Mouse (Mus musculus): Measurements from ENCODE around the gene Kdm1b. TPM values are rescaled to one million over a fixed set of nuclear protein-coding genes. Genes with fewer than 3 reads are reported as not detected.
A peak's percentile ranks its signal among the peaks of the same experiment; 100 is the strongest.

The Kdm1b gene
- polyA plus RNA-seq, 2 experiments from 2014 or later, result 15.3 to 17.0 TPM

DNA sequence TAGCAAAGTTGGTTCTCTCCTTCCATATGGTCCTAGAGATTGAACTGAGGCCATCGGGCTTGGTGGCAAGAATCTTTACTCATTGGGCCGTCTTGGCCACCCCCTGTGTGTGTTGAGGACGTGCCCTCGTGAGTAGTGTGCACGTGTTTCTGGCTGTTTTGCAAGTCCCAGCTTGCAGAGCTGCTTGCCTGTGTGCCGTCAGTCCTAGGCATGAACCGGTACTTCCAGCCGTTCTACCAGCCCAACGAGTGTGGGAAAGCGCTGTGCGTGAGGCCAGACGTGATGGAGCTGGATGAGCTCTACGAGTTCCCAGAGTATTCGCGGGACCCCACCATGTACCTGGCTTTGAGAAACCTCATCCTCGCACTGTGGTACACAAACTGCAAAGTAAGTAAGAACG lies 19.5 kb downstream of the Kdm1b start:
- ATAC-seq, result no peak

DNA sequence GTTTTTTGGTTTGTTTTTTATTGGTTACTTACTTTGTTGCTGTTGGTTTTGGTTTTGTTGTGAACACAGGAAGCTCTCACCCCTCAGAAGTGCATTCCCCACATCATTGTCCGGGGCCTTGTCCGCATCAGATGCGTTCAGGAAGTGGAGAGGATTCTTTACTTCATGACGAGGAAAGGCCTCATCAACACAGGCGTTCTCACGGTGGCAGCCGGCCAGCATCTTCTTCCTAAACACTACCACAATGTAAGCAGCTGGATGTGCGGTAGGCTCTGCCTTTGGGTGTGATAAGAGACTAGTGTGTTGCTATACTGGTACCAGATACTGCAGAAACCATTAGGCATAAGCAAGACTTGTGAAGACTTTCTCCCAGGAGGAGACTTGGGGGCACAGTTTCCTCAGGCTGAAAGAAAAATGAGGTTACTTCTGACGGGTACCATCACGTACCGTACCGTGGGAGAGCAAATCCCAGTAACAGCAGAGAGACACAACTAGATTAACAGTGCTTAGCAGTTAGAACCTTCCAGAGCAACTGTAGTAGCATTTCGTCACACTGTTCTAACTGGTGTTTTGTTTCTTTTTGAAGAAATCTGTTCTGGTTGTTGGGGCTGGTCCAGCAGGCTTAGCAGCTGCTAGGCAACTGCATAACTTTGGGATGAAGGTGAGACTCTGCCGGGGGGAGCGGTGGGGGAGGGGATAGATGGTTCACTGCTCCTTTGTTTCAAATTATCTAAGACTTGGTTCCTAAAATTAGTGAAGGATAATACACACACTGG lies 20.9 kb downstream of the Kdm1b start:
- ATAC-seq, result no peak

DNA sequence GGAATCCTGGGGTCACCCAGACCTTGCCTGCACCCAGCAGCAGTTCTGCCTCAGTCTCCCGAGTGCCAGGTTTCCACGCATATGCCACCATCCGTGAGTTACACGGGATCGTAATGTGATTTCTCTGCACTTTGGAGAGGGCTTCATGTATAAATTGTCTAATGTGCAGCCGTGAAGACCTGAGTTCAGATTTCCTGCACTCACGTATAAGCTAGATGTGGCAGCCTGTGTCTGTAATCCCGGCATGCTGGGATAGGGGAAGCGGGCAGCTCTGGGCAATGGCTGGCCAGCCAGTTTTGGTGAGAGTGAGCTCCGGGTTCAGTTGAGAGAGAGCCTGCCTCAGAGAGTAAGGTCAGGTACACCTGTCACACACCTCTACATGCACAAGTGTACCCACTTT lies 23.2 kb downstream of the Kdm1b start:
- ATAC-seq, result no peak

DNA sequence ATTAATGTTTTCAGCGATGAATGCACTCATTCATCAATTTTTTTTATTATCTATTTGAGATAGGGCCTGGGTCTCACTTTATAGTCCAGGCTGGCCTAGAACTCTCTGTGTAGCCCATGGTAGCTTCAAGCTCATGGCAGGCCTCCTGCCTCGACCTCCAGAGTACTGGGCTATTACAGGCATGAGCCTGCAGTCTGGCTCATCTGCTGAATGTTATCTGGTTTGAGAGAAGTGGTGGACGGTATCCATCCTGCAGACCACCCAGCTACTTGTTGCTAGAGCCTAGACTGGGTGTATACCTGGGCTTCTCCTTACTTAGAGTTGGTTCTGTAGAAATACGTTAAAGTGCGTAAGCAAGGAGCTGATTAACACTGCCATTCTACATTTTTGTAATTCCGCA lies 23.7 kb downstream of the Kdm1b start:
- no peak for ATAC-seq

DNA sequence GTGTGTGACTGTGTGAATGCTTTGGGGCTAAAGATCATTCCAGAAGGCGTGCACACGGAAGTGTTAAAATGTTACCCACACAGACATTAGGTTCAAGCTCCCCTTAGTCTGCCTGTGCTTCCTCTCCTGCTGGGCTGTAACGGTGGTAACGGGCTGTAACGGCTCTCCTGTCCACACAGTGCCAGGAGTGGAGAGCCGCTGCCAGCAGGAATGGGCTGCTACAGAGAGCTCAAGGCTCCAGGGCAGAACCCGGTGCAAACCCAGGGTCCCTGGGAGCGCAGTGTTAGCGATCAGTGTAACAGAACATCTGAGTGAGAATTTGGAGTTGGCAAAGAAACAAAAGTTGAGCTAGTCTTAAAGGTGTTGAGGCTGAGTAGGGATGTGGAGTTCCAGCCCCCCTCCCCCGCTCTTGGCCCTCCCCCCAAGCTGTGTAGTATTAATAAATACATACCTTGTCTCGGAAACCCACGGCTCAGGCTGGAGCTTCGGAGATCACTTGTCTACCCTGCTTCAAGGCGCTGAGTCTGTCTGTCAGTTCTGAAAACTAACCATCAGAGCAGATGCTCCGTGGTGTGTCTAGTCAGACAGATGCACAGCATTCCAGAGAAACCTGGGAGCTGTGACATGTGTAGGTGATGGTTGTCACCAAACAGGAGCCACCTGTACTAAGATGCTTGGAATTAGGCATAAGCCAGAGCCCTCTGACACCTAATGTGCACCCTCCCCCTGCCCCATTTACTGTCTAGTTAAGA lies 27.2 kb downstream of the Kdm1b start:
- no peak for ATAC-seq

DNA sequence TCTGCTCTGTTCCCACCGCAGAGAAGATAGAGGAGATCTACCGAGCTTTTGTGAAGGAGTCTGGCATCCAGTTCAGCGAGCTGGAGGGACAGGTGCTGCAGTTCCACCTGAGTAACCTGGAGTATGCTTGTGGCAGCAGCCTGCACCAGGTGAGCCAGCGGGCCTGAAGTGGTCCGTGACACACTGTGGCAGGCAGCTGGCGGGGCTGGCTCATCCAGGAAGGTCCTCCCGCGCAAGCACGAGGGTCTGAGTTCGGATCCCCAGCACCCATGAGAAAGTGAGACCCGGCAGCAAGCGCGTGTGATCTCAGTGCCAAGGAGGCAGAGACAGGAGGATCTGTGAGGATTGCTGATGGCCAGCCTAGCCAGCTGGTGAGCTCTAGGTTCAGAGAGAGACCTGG lies 28.6 kb downstream of the Kdm1b start:
- no peak for ATAC-seq

DNA sequence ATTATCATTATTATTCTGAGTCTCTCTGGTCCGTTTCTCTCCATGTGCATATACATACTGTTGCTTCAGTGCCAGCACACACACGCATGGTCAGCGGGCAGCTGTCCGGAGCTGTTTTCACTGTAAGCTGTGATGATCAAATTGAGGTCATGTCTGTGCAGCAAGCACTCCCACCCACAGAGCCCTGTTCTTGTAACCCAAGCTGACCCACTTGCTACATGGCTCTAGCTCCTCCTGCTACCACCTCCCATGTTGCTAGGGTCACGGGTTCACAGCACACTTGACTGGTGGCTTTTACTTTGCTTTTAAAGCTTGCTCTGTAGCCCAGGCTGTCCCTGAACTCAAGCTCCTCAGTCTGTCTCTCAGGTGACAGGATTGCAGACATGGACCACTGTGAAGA lies 29.2 kb downstream of the Kdm1b start:
- no peak for ATAC-seq

DNA sequence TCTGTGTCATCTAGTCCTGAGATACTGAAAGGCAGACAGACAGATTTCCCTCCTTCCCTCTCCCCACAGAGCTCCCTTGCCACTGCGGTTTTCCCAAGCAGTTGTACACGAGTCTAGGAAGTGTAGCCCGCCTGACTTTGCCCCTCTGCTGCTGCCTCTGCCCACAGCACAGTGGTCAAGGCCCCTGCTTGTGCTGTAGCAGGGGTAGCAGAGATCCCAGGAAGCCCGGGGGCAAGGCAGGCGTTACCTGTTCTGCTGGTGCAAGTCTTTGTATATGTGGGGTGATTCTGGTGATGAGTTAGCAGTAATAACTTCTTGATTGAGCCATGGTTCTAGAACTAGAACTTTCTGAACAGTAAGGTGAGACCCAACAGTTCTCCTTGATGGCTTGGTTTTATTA lies 32.9 kb downstream of the Kdm1b start:
- no peak for ATAC-seq

DNA sequence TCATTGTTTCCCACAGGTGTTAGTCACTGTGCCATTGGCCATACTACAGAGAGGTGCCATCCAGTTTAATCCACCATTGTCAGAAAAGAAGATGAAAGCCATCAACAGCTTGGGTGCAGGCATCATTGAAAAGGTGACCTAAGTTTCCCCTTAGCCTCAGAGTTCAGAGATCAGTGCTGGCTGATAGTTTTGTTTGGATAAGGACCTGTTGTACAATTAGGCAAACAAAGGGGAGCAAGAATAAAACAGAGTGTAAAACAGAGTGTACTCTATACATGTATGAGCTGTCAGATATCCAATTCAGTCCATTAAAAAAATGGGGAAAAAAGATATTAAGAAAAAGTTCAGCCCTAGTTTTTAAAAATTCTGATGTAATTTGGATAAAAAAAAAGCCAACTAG lies 34.1 kb downstream of the Kdm1b start:
- no peak for ATAC-seq

DNA sequence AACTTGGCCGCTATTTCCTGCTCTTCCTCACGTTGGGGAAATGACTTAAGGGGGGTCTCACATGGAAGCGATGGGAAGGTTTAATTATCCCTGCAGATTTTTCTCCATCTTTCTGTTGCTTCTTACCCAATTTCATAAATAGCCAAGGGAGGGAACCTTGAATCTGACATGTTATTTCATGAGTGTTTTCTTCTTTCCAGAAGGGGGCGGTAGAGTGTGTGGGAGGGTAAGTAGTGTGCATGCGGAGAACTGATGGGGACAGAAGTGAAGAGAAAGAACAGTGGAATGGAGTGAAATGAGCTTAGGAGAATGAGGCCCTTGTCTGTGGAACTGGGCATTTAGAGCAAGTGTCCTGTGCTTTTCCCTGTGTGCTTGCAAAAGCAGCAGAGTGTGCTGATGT lies 35.5 kb downstream of the Kdm1b start:
- no peak for ATAC-seq

DNA sequence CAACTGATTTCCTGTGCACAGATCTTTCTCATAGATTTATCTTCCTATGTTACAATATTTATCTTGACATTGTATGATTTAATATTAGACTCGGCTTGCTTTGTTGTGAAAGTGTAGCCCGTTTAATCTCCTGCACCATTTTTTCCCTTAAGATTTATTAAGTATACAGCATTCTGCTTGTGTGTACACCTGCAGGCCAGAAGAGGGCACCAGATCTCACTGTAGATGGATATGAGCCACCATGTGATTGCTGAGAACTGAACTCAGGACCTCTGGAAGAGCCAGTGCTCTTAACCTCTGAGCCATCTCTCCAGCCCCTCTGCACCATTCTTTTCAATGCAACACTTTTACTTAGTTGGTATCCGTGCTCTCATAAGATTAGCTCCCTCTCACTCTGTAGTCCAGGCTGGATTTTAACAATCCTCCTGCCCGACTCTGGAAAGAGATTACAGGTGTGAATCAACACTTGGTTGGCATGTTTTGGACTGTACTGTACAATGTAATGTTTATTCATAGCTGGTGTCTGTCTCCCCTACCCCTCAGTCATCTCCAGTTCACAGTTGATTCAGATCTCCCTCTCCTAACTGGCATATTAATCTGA lies 37.7 kb downstream of the Kdm1b start:
- no peak for ATAC-seq

DNA sequence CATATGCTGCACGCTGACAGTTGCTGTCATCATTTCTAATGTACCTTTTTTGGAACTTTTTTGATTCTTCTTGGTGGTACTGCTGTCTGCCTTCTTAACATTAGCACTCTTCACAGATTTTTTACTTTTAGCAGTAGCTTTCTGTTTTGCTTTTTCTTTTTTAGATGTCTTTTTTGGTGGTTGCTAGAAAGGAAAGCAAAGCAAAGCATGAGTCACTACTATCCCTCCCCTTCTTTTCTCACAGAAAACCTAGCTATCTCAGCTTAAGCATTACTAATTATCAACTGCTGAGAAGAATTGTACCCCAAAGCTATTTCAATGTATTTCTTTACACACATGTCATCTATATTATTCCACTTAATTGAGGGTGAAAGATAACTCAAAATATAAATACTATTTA lies 45.1 kb downstream of the Kdm1b start:
- ATAC-seq, result no peak

DNA sequence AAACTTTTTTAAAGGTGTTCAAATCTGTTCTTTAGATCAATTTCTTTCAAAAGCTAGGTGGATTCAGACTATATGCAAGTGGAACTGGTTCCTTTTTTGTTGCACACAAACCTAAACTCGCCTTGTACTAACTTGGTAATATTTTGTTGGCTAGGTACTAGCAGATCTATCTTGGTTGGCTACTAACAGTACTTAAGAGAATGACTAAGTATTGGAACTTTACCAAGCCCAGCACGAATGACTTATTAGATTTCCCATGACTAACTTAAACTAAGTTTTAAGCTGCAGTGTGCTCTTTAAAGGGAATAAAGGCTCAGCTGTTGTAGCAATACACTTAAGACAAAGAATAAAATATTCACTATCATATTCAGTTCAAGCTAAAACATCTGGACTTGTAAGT lies 46.0 kb downstream of the Kdm1b start:
- no peak for ATAC-seq

DNA sequence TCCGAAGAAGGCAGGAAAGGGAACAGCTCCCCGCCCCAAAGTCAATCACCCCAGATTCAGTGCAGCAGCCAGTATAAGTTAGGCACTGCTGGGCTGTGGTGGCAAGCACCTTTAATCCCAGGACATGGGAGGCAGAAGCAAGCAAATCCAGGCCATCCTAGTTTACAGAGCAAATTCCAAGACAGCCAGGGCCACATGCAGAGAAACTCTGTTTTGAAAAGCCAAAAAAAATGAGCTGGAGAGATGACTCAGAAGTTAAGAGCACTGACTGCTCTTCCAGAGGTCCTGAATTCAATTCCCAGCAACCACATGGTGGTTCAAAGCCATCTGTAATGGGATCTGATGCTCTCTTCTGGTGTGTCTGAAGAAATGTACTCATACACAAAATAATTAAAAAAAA lies 50.5 kb downstream of the Kdm1b start:
- ATAC-seq, result no peak

DNA sequence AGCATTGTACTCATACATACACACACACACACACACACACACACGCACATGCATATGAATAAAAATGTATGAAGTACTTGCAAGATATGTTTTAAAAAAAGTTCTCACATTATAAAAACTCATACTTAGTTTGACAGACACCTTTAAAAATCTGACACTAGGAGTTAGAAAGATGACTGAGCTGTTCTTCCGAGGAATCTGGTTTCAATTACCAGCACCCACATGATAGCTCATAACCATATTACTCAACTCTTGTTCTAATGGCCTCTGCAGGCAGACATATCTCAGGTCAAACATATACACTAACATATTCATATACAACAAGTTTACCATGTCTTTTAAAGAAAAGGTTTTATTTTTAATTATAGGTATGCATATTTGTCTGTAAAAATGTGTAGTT lies 53.3 kb downstream of the Kdm1b start:
- no peak for ATAC-seq

DNA sequence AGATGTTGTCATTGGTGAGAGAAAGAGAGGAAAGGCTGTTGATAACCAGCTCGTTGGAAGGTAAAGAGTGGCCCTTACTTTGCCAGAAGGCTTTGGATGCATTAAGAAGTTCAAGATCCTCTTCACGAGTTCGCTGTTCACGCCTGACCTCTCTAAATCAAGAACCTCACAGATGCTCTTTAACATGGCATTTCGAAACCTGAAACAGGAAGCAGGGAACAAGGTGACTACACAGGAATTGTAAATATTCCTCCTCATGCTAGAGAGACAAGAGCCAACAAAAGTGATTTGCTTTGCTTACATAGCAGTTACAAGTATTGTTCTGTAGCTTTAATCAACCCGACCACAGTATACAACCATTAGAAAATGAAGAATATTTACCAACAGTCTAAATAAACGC lies 56.0 kb downstream of the Kdm1b start:
- no peak for ATAC-seq

DNA sequence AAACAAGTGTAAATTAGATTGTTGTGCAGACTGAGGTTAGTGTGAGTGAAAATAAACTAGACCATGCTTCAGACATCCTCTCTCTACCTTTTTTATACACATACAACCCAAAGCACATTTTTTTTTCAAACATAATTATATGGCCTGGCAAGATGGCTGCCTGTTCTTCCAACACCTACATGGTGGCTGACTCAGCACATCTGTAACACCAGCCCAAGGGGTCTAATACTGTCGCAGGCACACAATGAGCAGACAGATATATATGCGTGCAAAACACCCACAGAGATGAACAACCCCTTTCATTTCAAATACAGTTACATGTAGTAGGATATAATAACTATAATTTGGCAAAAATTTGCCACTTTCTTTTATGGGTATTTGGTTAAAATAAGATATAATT lies 57.3 kb downstream of the Kdm1b start:
- no peak for ATAC-seq

DNA sequence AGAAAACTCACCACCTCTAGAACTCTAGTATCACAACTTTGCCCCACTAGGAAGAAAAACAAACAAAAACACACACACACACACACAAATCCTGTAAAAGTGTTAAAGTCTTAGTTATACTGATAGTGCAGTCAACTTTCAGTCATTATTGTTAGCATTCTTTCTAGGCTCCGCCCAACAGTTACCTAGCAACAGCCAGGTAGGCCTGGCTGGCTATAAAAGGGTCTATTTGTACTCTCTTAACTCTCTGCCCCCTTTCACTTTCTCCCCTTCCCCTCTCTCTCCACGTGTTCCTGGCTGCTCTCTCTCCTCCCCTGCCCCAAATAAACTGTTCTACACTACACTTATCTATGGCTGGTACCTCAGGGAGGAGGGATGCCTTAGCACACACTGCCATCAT lies 60.8 kb downstream of the Kdm1b start:
- ATAC-seq, result no peak

DNA sequence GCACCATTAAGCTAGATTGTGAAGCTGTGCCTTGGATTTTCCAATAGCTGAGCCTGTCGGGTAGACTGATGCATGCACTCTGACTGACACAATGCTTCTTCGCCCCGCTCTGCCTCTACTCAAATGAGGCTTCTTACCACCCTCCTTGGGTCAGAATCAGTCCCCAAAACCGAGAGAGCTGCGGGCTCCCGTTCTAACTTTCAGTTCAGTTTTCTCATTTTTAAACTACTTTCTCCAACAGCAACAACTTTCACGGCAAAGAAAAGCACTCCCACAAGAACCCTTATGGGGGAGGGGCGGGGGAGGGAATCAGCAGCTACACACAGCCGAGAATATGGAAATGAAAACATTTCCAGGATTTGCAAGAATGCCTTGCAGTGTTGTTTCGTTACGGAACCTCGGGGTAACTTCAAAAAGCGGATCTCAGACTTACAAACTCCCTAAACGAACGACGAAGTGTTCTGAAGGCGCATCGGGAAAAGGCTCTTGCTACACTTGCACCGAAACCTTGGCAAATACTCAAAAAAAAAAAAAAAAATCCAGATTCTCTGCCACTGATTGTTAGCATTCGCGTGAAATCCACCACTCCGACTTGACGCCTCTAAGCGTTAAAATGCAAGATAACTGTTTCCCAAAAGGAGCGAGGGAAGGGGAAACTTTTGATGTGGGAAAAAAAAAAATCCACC lies 61.7 kb downstream of the Kdm1b start:
- ATAC-seq, result no peak

DNA sequence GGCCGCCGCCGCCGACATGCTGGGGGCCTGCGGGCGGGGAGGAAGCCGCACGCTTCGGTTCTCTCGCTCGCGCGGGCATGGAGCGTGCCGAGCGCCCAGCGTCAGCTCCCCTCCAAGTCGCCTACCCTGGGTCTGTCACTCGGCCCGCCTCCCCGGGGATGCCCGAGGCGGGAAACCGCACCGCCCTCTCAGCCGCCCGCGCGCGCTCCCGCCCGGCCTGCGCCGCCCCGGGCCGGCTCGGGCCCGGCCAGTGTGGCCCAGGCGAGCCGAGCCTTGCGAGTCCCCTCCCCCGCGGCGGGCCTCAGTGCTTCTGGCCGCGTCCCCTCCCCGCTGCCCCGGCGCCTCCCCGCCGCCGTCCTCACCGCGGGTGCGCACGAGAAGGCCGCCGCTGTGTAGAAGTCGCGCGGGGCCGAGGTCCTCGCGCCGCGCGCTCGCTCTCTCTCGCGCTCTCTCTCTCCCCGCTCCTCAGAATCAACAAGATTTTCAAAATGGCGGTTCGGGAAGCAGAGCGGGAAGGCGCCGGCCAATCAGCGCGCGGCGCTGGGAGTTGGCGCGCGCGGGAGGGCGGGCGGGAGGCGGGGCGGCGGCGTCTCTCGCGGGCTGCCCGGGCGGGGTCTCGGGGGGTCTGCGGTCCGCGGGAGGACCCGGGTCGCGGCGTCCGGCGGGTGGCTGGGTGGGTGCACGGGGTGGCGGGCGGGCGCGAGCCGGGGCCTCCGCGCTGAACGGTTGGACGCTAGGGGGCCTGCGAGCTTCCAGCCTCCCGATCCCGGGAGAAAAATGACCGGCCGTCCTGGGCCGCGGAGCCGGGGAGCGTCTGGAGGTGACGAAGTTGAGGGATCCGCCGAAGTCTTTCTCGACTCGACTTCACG lies 62.6 kb downstream of the Kdm1b start, which contains the start of gene Dek:
Gene Dek (minus strand): TSS at position 491 of the 869 bp plus-strand sequence.
- peak; percentile 76 for ATAC-seq

DNA sequence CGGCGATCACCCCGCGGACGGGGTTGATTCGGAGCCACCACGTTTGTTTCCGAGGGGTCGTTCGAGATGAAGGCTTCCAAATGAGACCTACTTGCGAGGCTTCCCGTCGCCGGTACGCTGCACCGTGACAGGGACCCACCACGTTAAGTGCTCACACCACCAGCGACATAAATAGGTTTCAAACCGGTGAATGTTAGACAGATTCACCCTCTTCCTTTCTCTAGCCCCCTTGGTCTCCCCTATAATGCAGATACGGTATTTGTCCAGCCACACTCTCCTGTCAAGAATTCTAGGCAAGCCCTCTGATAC lies 63.2 kb downstream of the Kdm1b start:
- ATAC-seq, result no peak

DNA sequence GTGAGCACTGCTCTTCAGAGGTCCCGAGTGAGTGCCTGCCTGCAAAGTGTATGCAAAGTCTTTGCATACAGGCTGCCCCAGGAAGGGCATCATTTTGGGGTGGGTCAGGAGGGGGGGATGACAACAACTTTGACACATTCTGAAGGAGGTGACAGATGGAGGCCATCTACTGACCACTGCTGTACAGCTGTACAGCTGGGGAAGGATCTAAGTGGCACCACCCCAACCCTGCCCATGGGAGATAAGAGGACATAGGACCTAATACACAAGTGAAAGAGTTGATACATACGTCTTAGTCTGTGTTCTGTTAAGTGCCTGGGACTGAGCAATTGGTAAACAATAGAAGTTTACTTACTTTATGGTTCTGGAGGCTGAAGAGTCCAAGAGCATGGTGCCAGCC lies 65.9 kb downstream of the Kdm1b start:
- ATAC-seq, result no peak

DNA sequence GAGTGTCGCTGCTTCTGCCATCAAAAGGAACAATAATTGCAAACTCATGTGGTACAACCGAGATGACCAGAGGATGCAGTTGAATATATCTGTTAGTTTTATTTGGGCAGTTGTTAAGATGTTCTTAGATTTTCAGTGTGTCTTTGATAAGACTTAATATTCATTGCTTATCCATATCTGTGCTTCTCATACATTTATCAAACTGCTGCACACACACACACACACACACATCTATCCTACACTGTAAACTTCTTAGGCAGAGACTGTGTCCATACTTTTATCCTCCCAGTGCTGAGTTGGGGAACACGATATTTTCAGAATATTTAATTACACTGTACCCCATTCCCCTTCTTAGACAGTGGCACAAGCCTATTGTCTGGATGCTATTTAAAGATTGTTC lies 67.9 kb downstream of the Kdm1b start:
- ATAC-seq, result no peak
